Mouse (Mus musculus): ENCODE results near the gene Tspan3.
A peak's percentile ranks its signal among the peaks of the same experiment; 100 is the strongest.

Tspan3 gene

GRCm38 (mm10) chr9:56107527-56107926 is 57.8 kb downstream of the Tspan3 start:
- no peak for DNase-seq

DNA sequence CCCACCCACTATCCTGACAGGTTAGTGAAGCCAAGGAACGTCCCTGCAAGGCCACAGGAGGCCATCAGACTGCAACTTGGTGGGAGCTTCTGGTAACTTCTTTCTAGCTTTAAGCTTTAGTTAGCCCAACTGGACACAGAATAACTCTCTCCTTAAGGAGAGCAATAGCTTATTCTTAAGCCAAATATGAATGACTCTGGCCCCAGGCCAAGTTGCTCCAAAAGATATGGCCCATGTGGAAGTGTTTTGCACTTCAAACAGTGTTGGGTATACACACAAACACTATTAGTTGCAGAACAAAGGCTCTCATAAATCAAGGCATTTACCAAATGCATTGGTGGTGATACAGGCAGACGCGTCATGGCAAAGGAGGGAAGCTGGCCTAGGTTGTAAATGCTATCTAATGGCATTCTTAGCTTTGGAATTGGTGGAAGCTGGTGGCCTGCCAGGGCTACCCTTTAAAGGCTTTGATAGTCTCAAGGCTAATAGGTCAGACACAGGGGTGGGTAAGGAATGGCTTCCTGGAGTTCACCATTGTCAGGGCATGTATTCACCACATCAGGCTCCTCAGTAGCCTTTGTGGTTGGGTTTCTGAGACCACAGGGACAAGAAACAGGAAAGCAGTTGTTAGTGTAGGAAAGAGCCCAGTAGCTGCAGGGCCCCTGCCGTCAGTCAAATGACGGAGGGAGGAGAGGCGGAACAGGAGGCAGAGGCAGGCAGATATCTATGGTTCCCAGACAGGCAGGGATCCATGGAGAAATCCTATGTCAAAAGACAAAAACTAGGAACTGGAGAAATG is 58.8 kb downstream of the Tspan3 start:
- no peak for DNase-seq

- no peak for DNase-seq
These were observed 60.4 kb downstream of the Tspan3 start for GRCm38 (mm10) chr9:56104921-56105320.

DNA sequence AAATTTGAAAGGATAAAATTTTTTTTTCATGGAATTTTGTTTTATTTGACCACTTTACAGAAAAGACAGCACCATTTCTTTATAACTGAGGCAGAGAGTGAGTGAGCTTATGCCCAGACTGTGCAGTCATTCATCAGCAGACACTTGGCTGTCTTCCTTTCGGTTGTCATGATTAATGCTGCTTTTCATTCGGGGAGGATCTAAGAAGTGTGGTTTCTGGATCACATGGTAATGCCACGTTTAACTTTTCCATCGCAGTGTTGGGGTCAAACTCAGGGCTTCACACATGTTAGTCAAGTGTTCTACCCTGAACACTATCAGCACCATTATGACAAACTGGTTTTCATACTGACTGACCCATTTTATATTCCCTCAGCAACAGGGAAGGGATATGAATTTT is 64.3 kb downstream of the Tspan3 start:
- no peak for DNase-seq

- no peak for DNase-seq
These were observed 65.2 kb downstream of the Tspan3 start for GRCm38 (mm10) chr9:56100041-56100522.

- DNase-seq, result no peak
These were observed 67.5 kb downstream of the Tspan3 start for GRCm38 (mm10) chr9:56097584-56098298.

GRCm38 (mm10) chr9:56092102-56092501 is 73.2 kb downstream of the Tspan3 start:
- no peak for DNase-seq

- no peak for DNase-seq
These were observed 74.6 kb downstream of the Tspan3 start for GRCm38 (mm10) chr9:56090546-56091225.

- DNase-seq, result peak; percentile 73
These were observed 75.3 kb downstream of the Tspan3 start, which contains the start of gene Pstpip1 for GRCm38 (mm10) chr9:56089778-56090520. TSS of gene Pstpip1 (plus strand) at chr9:56089962.

- no peak for DNase-seq
These were observed 78.8 kb downstream of the Tspan3 start for GRCm38 (mm10) chr9:56086524-56086923.
